Mouse (Mus musculus) heart, embryonic 12.5 days (tissue): ENCODE results near the gene Eef1g. TPM values are rescaled to one million over a fixed set of nuclear protein-coding genes. Genes with fewer than 3 reads are reported as not detected.
"Not testable (repeated sequence)": the region's sequence is repeated elsewhere in the genome, so short reads cannot be mapped to it uniquely, and the experiment has no call there.

Experiments used
- ATAC-seq: fragments of 200-750 bp; cut with Nextera tagmentation; 2 replicates; pipeline ENCODE4 v1.8.0; 2017; ENCODE audit warnings: moderate TSS enrichment, moderate library complexity; ENCODE audit not compliant: insufficient number of reproducible peaks, low FRiP score
- H3K27ac ChIP-seq: fragments of 300-500 bp; sonication (generic); 2 replicates; pipeline ENCODE4 v1.5.1; 2016; ENCODE audit warnings: mild to moderate bottlenecking, moderate library complexity; ENCODE audit not compliant: poor library complexity, severe bottlenecking
- H3K27me3 ChIP-seq: fragments of 300-500 bp; sonication (generic); replicated peaks from 2 replicates; pipeline ENCODE4 v1.6.1; 2016; ENCODE audit warnings: mild to moderate bottlenecking, moderate library complexity
- H3K36me3 ChIP-seq: fragments of 300-500 bp; sonication (generic); 2 replicates; pipeline ENCODE4 v1.6.1; 2016; ENCODE audit warnings: mild to moderate bottlenecking, moderate library complexity
- H3K4me1 ChIP-seq: fragments of 300-500 bp; sonication (generic); replicated peaks from 2 replicates; pipeline ENCODE4 v1.6.1; 2016; ENCODE audit warnings: mild to moderate bottlenecking
- H3K4me2 ChIP-seq: fragments of 300-500 bp; sonication (generic); 2 replicates; pipeline ENCODE4 v1.6.1; 2016; ENCODE audit warnings: mild to moderate bottlenecking, moderate library complexity
- H3K4me3 ChIP-seq: fragments of 300-500 bp; sonication (generic); 2 replicates; pipeline ENCODE4 v1.5.1; 2016; ENCODE audit warnings: mild to moderate bottlenecking
- H3K9ac ChIP-seq: fragments of 300-500 bp; sonication (generic); 2 replicates; pipeline ENCODE4 v1.6.1; 2016; ENCODE audit warnings: mild to moderate bottlenecking, moderate library complexity
- H3K9me3 ChIP-seq: fragments of 300-500 bp; sonication (generic); replicated peaks from 2 replicates; pipeline ENCODE4 v1.6.1; 2016; ENCODE audit warnings: mild to moderate bottlenecking, moderate library complexity
- WGBS: fragments of 180-500 bp; shearing (Covaris S2); methylation state at CpG from one replicate; pipeline ENCODE4 v1.1.7; 2016; 5-methylcytosine and 5-hydroxymethylcytosine counted together
- polyA plus RNA-seq: library from polyadenylated mRNA; unstranded; fragments of >200 nt; fragmentation: Nextera tagmentation; extraction: Ambion mirVana; gene quantifications from 2 replicates; pipeline ENCODE4 v1.2.1, GENCODE M21; 2016

Eef1g gene
- polyA plus RNA-seq, 1 experiment from 2014 or later: 281 TPM

DNA sequence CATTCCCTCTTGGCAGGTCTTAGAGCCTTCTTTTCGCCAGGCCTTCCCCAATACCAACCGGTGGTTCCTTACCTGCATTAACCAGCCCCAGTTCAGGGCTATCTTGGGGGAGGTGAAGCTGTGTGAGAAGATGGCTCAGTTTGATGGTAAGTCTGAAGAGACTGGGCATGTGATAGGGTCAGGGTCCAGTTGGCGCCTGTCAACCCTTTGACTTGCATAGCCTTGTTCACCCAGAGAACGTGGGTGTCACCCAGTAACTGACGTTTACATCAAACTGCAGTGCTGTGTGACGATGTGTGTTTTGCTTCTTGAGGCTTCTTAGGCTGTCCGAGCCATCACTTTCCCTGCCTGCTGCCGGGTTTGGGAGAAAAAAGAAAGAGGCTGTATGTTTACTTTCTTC, 5.7 kb downstream of the Eef1g start:
- ATAC-seq, H3K9ac ChIP-seq, H3K27ac ChIP-seq, H3K27me3 ChIP-seq, H3K9me3 ChIP-seq, H3K4me2 ChIP-seq, H3K4me3 ChIP-seq: not testable (repeated sequence)
- H3K36me3 ChIP-seq: peaks cover 85% of the 10 kb centered on the region
- H3K4me1 ChIP-seq: peaks cover 14% of the 10 kb centered on the region
- WGBS: 82% methylated on average over 8 of the region's 8 CpGs

DNA sequence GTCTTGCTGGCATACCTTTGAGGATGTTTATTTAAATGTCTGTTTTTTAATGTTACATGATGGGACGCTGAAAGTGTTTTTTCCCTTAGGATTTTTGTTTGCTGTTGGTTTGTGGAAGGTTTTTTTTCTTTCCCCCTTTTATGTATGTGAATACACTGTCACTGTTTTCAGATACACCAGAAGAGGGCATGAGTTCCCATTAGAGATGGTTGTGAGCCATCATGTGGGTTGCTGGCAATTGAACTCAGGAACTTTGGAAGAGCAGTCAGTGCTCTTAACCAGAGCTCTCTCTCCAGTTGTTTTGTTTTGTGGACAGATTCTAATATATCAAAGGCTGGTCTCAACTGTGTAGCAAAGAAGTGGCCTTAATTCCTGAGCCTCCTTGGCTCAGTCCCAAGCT, 7.8 kb downstream of the Eef1g start:
- ATAC-seq: no peak

GRCm38 (mm10) chr19:8975491-8975890, 8.7 kb downstream of the Eef1g start:
- no peak overlapping the region for H3K9ac ChIP-seq
- no peak for ATAC-seq
- no peaks in the 10 kb centered on the region for H3K27me3 ChIP-seq
- peaks cover 10% of the 10 kb centered on the region for H3K4me1 ChIP-seq
- no peak overlapping the region for H3K4me3 ChIP-seq
- H3K9me3 ChIP-seq: no peaks in the 10 kb centered on the region
- H3K27ac ChIP-seq: no peak overlapping the region
- no peak overlapping the region for H3K4me2 ChIP-seq
- WGBS: 90% methylated on average over 2 of the region's 2 CpGs
- H3K36me3 ChIP-seq: peaks cover 93% of the 10 kb centered on the region

More for the DNA sequence above, 7.8 kb downstream of the Eef1g start:
- Histone ChIP-seq H3K4me3 (no peak overlapping the region), H3K36me3 (peaks cover 94% of the 10 kb centered on the region), H3K4me1 (peaks cover 3% of the 10 kb centered on the region), H3K27ac (no peak overlapping the region), H3K27me3 (no peaks in the 10 kb centered on the region), H3K9me3 (no peaks in the 10 kb centered on the region), H3K4me2 (no peak overlapping the region), H3K9ac (no peak overlapping the region)
- WGBS: 89% methylated on average over 1 of the region's 1 CpGs

- peaks cover 20% of the 10 kb centered on the region for H3K4me1 ChIP-seq
- H3K9ac ChIP-seq: no peak overlapping the region
- no peaks in the 10 kb centered on the region for H3K27me3 ChIP-seq
- no peak overlapping the region for H3K4me3 ChIP-seq
- H3K4me2 ChIP-seq: no peak overlapping the region
- no peak overlapping the region for H3K27ac ChIP-seq
- 45% methylated on average over 3 of the region's 3 CpGs for WGBS
- peaks cover 88% of the 10 kb centered on the region for H3K36me3 ChIP-seq
- ATAC-seq: 0 out of 2 replicates have a peak, but pooled peaks have one; percentile 58
- no peaks in the 10 kb centered on the region for H3K9me3 ChIP-seq
These were observed 9.7 kb downstream of the Eef1g start for GRCm38 (mm10) chr19:8976535-8976934.

DNA sequence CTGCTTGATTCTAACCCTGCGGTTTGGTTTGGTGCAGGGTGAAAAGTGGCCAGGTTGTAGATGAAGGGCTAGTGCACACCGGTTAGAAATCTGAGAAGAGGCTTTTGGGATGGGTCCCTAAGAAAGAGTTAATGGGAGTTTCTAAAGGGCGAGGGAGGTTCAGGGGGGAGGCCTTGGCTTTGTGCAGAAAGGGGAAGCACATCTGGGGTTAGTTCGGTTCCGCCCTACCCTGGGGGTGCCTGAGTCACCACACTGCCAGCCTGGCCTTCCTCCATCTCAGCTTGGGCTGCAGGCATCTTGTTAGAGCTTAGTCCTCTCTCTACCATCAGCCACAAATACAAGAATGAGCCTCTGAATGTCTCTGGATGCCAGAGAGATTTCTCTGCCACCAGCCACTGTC, 13.9 kb downstream of the Eef1g start:
- peak overlapping the region; percentile 24; the same call in 1 of the 2 replicates for H3K27ac ChIP-seq
- no peak overlapping the region for H3K4me3 ChIP-seq
- no peak overlapping the region for H3K4me2 ChIP-seq
- 52% methylated on average over 5 of the region's 5 CpGs for WGBS
- ATAC-seq: no peak
- H3K4me1 ChIP-seq: peaks cover 62% of the 10 kb centered on the region
- H3K9ac ChIP-seq: no peak overlapping the region; the same call in 1 of the 2 replicates
- no peaks in the 10 kb centered on the region for H3K27me3 ChIP-seq
- H3K9me3 ChIP-seq: no peaks in the 10 kb centered on the region
- H3K36me3 ChIP-seq: peaks cover 48% of the 10 kb centered on the region

DNA sequence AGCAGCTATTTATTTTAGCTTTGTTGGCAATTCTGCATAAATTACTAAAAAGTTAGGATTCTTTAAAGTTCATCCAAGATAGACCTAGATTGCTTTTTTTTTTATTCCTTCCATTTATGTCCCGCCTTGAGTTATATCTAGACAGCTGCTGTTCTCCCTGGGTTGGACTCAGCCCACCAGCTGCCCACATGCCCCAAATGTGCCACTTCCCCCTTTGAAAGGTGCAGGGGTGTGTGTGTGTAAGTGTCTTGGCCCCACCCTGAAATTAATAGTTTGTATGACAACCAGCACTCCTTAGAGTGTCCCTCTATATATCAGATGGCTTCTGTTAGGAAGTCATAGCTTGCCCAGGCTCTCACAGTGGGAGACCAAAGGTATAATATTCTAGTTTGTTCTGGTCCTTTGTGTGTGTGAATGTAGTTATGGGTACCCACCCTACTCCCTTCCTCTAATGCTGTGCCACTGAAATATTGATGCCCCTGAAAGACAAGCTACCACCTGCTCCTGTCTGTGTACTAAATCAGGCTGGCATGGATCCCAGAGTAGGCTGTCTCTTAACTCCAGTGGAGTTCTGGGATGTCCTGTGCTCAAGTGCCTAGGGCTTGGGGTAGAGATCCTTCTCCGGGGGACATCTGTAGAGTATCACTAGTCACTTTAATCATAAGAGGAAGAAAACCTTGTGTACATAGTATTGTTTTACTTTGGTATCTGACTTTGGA, 14.8 kb downstream of the Eef1g start:
- Histone ChIP-seq H3K4me3 (no peak overlapping the region), H3K9ac (no peak overlapping the region), H3K27me3 (no peaks in the 10 kb centered on the region), H3K4me2 (no peak overlapping the region), H3K27ac (peak overlapping the region; percentile 18; the same call in 1 of the 2 replicates), H3K36me3 (peaks cover 41% of the 10 kb centered on the region), H3K4me1 (peaks cover 67% of the 10 kb centered on the region), H3K9me3 (no peaks in the 10 kb centered on the region)
- no peak for ATAC-seq
- 56% methylated on average over 2 of the region's 2 CpGs for WGBS

- H3K9me3 ChIP-seq: no peaks in the 10 kb centered on the region
- peaks cover 34% of the 10 kb centered on the region for H3K36me3 ChIP-seq
- H3K27me3 ChIP-seq: no peaks in the 10 kb centered on the region
- peaks cover 74% of the 10 kb centered on the region for H3K4me1 ChIP-seq
- ATAC-seq: no peak
- peak overlapping the region; percentile 57 for H3K27ac ChIP-seq
- H3K4me3 ChIP-seq: no peak overlapping the region
- H3K9ac ChIP-seq: no peak overlapping the region; the same call in 1 of the 2 replicates
- H3K4me2 ChIP-seq: peak overlapping the region; percentile 33; the same call in 1 of the 2 replicates
- WGBS: 26% methylated on average over 5 of the region's 5 CpGs
These were observed 15.7 kb downstream of the Eef1g start for GRCm38 (mm10) chr19:8982303-8983149.

DNA sequence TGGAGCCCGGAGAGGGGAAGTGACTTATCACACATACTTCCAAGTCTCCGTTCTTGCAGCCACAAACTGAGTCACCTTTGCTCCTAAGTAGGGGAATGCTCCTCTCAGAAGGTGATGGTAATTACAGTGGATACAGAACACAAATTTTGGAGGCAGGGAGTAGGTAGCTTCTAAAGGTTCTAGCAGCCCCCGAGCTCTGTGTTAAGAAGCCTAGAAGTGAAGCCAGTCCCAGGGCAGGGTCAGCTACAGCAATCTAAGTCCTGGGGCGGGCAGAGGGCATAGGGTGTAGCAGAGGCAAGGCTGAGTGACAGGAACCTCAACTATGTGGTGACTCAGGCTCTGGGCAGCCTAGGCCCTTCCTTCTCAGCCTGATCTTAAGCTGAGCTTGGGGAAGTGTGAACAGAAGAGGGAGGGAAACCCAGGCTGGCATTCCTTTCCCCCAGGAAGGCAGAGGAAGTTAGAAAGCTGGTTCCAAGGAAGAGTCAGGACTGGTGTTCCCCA, 16.4 kb downstream of the Eef1g start:
- WGBS: 9% methylated on average over 4 of the region's 4 CpGs
- Histone ChIP-seq H3K4me2 (peak overlapping the region; percentile 33), H3K9me3 (no peaks in the 10 kb centered on the region), H3K27me3 (no peaks in the 10 kb centered on the region), H3K27ac (peak overlapping the region; percentile 57), H3K36me3 (peaks cover 27% of the 10 kb centered on the region), H3K9ac (peak overlapping the region; percentile 38; the same call in 1 of the 2 replicates), H3K4me1 (peaks cover 80% of the 10 kb centered on the region), H3K4me3 (no peak overlapping the region)
- ATAC-seq: peak; percentile 60; the same call in 1 of the 2 replicates

GRCm38 (mm10) chr19:8984255-8984868, 17.5 kb downstream of the Eef1g start:
- 22% methylated on average over 7 of the region's 7 CpGs for WGBS
- no peak overlapping the region for H3K4me3 ChIP-seq
- peaks cover 16% of the 10 kb centered on the region for H3K36me3 ChIP-seq
- H3K27me3 ChIP-seq: no peaks in the 10 kb centered on the region
- no peaks in the 10 kb centered on the region for H3K9me3 ChIP-seq
- H3K4me1 ChIP-seq: peaks cover 89% of the 10 kb centered on the region
- peak overlapping the region; percentile 22; the same call in 1 of the 2 replicates for H3K4me2 ChIP-seq
- H3K9ac ChIP-seq: no peak overlapping the region; the same call in 1 of the 2 replicates
- peak overlapping the region; percentile 22; the same call in 1 of the 2 replicates for H3K27ac ChIP-seq
- no peak for ATAC-seq

DNA sequence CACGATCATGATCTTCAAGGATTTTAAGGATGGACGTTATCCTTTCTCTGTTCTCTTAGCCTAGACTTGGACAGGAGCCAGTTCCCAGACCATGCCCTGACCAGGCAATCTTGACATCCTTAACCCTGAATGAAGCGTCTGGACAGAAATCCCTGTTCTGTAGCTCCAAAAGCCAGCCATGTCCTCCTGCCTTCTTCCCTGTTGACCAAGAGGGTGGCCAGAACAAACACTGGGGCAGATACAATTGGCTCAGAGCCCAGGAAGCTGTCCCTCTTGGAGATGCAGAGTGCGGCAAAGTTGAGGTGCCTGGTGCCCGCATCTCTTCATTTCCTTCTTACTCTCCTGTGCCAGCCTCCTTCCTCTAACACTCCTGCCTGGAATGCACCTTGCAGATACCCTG, 19.1 kb downstream of the Eef1g start:
- no peak overlapping the region for H3K9ac ChIP-seq
- H3K27ac ChIP-seq: no peak overlapping the region
- peaks cover 83% of the 10 kb centered on the region for H3K4me1 ChIP-seq
- H3K9me3 ChIP-seq: no peaks in the 10 kb centered on the region
- no peaks in the 10 kb centered on the region for H3K27me3 ChIP-seq
- no peak for ATAC-seq
- 47% methylated on average over 5 of the region's 5 CpGs for WGBS
- no peak overlapping the region for H3K4me2 ChIP-seq
- H3K36me3 ChIP-seq: peaks cover 2% of the 10 kb centered on the region
- H3K4me3 ChIP-seq: no peak overlapping the region
